Mouse (Mus musculus): Measurements from ENCODE around the gene Ccdc171. TPM values are rescaled to one million over a fixed set of nuclear protein-coding genes. Genes with fewer than 3 reads are reported as not detected.
"Not testable (repeated sequence)": the region's sequence is repeated elsewhere in the genome, so short reads cannot be mapped to it uniquely, and the experiment has no call there.

Ccdc171 gene
- total and polyA plus RNA-seq, 3 experiments: 1.8 to 15.0 (median 7.8) TPM

- no peak overlapping the region for H3K4me3 ChIP-seq (ENCODE audit: low read depth, low read length)
- H3K27me3 ChIP-seq (ENCODE audit: insufficient read depth, low read length): no peaks in the 10 kb centered on the region
- TF ChIP-seq TAL1 (conservative IDR thresholded peaks at IDR 0.05; ENCODE audit: low read depth, low read length) (no peak), POLR2AphosphoS5 (IDR thresholded peaks at IDR 0.05; ENCODE audit: insufficient replicate concordance, low read depth, low read length) (no peak), CTCF (IDR thresholded peaks at IDR 0.05; ENCODE audit: low read depth, low read length) (no peak), GATA2 (IDR thresholded peaks at IDR 0.05; ENCODE audit: borderline replicate concordance, low read depth, low read length) (no peak), GATA1 (IDR thresholded peaks at IDR 0.05; ENCODE audit: borderline replicate concordance, low read length) (no peak)
- DNase-seq (ENCODE audit: low spot score): no peak
- ATAC-seq (ENCODE audit: extremely low read depth, insufficient number of reproducible peaks, low FRiP score, poor library complexity, severe bottlenecking): no peak
- H3K36me3 ChIP-seq (replicated peaks): peaks cover 11% of the 10 kb centered on the region
- H3K9me3 ChIP-seq (replicated peaks): no peaks in the 10 kb centered on the region
- H3K4me1 ChIP-seq (ENCODE audit: insufficient read depth, low read depth, low read length): no peaks in the 10 kb centered on the region
These were observed 8.0 kb downstream of the Ccdc171 start for GRCm38 (mm10) chr4:83533168-83533911.

- Histone ChIP-seq H3K27me3 (ENCODE audit: insufficient read depth, low read length) (no peaks in the 10 kb centered on the region), H3K4me1 (ENCODE audit: insufficient read depth, low read depth, low read length) (no peaks in the 10 kb centered on the region), H3K36me3 (replicated peaks) (peaks cover 11% of the 10 kb centered on the region), H3K4me3 (ENCODE audit: low read depth, low read length) (no peak overlapping the region), H3K9me3 (replicated peaks) (no peaks in the 10 kb centered on the region)
- TF ChIP-seq CTCF (IDR thresholded peaks at IDR 0.05; ENCODE audit: low read depth, low read length) (no peak), GATA2 (IDR thresholded peaks at IDR 0.05; ENCODE audit: borderline replicate concordance, low read depth, low read length) (no peak), GATA1 (IDR thresholded peaks at IDR 0.05; ENCODE audit: borderline replicate concordance, low read length) (no peak), TAL1 (conservative IDR thresholded peaks at IDR 0.05; ENCODE audit: low read depth, low read length) (no peak), POLR2AphosphoS5 (IDR thresholded peaks at IDR 0.05; ENCODE audit: insufficient replicate concordance, low read depth, low read length) (no peak)
- ATAC-seq (ENCODE audit: extremely low read depth, insufficient number of reproducible peaks, low FRiP score, poor library complexity, severe bottlenecking) (no peak), DNase-seq (ENCODE audit: low spot score) (no peak)
These were observed 8.7 kb downstream of the Ccdc171 start for GRCm38 (mm10) chr4:83534024-83534423.

GRCm38 (mm10) chr4:83549501-83549900, 24.2 kb downstream of the Ccdc171 start:
- H3K27me3 ChIP-seq (ENCODE audit: insufficient read depth, low read length): no peaks in the 10 kb centered on the region
- H3K4me3 ChIP-seq (ENCODE audit: low read depth, low read length): no peak overlapping the region
- ATAC-seq (ENCODE audit: extremely low read depth, insufficient number of reproducible peaks, low FRiP score, poor library complexity, severe bottlenecking): no peak
- TF ChIP-seq GATA1 (IDR thresholded peaks at IDR 0.05; ENCODE audit: borderline replicate concordance, low read length): no peak
- no peak for TF ChIP-seq GATA2 (IDR thresholded peaks at IDR 0.05; ENCODE audit: borderline replicate concordance, low read depth, low read length)
- peaks cover 19% of the 10 kb centered on the region for H3K36me3 ChIP-seq (replicated peaks)
- H3K4me1 ChIP-seq (ENCODE audit: insufficient read depth, low read depth, low read length): no peaks in the 10 kb centered on the region
- no peaks in the 10 kb centered on the region for H3K9me3 ChIP-seq (replicated peaks)
- DNase-seq (ENCODE audit: low spot score): no peak

- no peaks in the 10 kb centered on the region for H3K27me3 ChIP-seq (ENCODE audit: insufficient read depth, low read length)
- no peaks in the 10 kb centered on the region for H3K4me1 ChIP-seq (ENCODE audit: insufficient read depth, low read depth, low read length)
- DNase-seq (ENCODE audit: low spot score) (no peak), ATAC-seq (ENCODE audit: extremely low read depth, insufficient number of reproducible peaks, low FRiP score, poor library complexity, severe bottlenecking) (no peak)
- no peaks in the 10 kb centered on the region for H3K36me3 ChIP-seq (replicated peaks)
- no peak for TF ChIP-seq GATA2 (IDR thresholded peaks at IDR 0.05; ENCODE audit: borderline replicate concordance, low read depth, low read length)
- no peak for TF ChIP-seq CTCF (IDR thresholded peaks at IDR 0.05; ENCODE audit: low read depth, low read length)
- no peaks in the 10 kb centered on the region for H3K9me3 ChIP-seq (replicated peaks)
- no peak overlapping the region for H3K4me3 ChIP-seq (ENCODE audit: low read depth, low read length)
These were observed 42.1 kb downstream of the Ccdc171 start for GRCm38 (mm10) chr4:83567190-83568113.

GRCm38 (mm10) chr4:83568145-83568544, 42.8 kb downstream of the Ccdc171 start:
- not testable (repeated sequence) for H3K4me1 ChIP-seq (ENCODE audit: insufficient read depth, low read depth, low read length); ATAC-seq (ENCODE audit: extremely low read depth, insufficient number of reproducible peaks, low FRiP score, poor library complexity, severe bottlenecking); H3K36me3 ChIP-seq (replicated peaks); H3K9me3 ChIP-seq (replicated peaks); H3K4me3 ChIP-seq (ENCODE audit: low read depth, low read length); DNase-seq (ENCODE audit: low spot score); H3K27me3 ChIP-seq (ENCODE audit: insufficient read depth, low read length)

- ATAC-seq (ENCODE audit: extremely low read depth, insufficient number of reproducible peaks, low FRiP score, poor library complexity, severe bottlenecking): no peak
- no peaks in the 10 kb centered on the region for H3K9me3 ChIP-seq (replicated peaks)
- no peak for DNase-seq (ENCODE audit: low spot score)
- TF ChIP-seq TAL1 (conservative IDR thresholded peaks at IDR 0.05; ENCODE audit: low read depth, low read length) (no peak), GATA1 (IDR thresholded peaks at IDR 0.05; ENCODE audit: borderline replicate concordance, low read length) (no peak), CTCF (IDR thresholded peaks at IDR 0.05; ENCODE audit: low read depth, low read length) (no peak), GATA2 (IDR thresholded peaks at IDR 0.05; ENCODE audit: borderline replicate concordance, low read depth, low read length) (no peak), POLR2AphosphoS5 (IDR thresholded peaks at IDR 0.05; ENCODE audit: insufficient replicate concordance, low read depth, low read length) (no peak)
- H3K27me3 ChIP-seq (ENCODE audit: insufficient read depth, low read length): no peaks in the 10 kb centered on the region
- no peaks in the 10 kb centered on the region for H3K4me1 ChIP-seq (ENCODE audit: insufficient read depth, low read depth, low read length)
- H3K36me3 ChIP-seq (replicated peaks): no peaks in the 10 kb centered on the region
- H3K4me3 ChIP-seq (ENCODE audit: low read depth, low read length): no peak overlapping the region
These were observed 45.2 kb downstream of the Ccdc171 start for GRCm38 (mm10) chr4:83570569-83570968.

Measured in G1E (cell line).